8 mouse cellular contexts compared by ENCODE assay signal in the genomic region with DNA sequence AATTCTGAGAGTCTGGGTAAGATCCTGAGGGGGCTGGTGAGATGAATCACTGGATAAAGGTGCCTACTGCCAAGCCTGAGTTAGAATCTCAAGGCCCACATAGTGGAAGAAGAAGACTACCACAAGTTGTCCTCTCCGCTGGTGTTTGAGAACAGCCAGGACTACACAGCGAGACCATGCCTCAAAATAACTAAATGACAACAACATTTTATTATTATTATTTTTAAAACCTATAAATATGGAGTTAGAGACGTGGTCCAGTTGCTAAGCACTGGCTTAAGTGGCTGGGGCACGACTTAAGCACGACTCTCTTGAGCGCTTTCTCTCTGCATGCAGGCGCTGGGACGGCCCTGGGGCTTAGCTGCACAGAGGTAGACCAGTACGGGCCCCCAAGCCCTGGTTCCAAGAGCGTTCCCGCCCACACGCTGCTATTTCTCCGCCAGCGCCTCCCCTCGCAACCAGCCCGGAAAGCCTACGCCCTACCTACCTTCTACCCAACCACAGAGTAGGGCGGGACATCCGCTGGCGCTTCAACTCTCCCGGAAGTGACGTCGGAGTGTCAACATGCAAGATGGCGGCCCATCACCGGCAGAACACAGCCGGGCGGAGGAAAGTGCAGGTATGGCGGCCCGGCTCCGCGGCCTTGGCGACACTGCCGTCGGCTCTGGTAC. TPM values are rescaled to one million over a fixed set of nuclear protein-coding genes. Genes with fewer than 3 reads are reported as not detected.
A peak's percentile ranks its signal among the peaks of the same experiment; 100 is the strongest.
DNase-seq lines count a peak whose midpoint lies in the region; ATAC-seq and TF ChIP-seq lines count a peak whose summit lies in the region.

A gene (plus strand): TSS at position 540 of the 671 bp plus-strand sequence.

- H3K27me3 ChIP-seq in C2C12 (ENCODE audit: control insufficient read depth, insufficient read depth, insufficient read length) (no peaks in the 10 kb centered on the region), myocyte (ENCODE audit: control insufficient read depth, insufficient read depth, insufficient read length) (no peaks in the 10 kb centered on the region)
- no peaks in the 10 kb centered on the region for H3K27me3 ChIP-seq in erythroblast, embryonic 14.5 days (ENCODE audit: control insufficient read depth)
- no peaks in the 10 kb centered on the region for H3K27me3 ChIP-seq in heart, embryonic 11.5 days (ENCODE audit: control insufficient read depth, insufficient read depth, low read length)
- no peaks in the 10 kb centered on the region for H3K27me3 ChIP-seq in kidney, embryonic 16.5 days (ENCODE audit: insufficient read depth, low read length)
- H3K27me3 ChIP-seq in liver, adult 2 months (ENCODE audit: control insufficient read depth, insufficient read depth, low read length), result no peaks in the 10 kb centered on the region
- H3K27me3 ChIP-seq in splenic B cell, adult 2 months (ENCODE audit: control insufficient read depth, insufficient read depth, low read length, poor library complexity, severe bottlenecking), result no peaks in the 10 kb centered on the region

- TF ChIP-seq CTCF in C2C12 (IDR thresholded peaks at IDR 0.05; ENCODE audit: control insufficient read depth, insufficient read depth, insufficient read length), result no peak
- no peak for TF ChIP-seq CTCF in brain, embryonic 14.5 days (IDR thresholded peaks at IDR 0.05; ENCODE audit: borderline replicate concordance, extremely low read depth, insufficient read depth, insufficient read length)
- no peak for TF ChIP-seq CTCF in liver, adult 2 months (IDR thresholded peaks at IDR 0.05; ENCODE audit: low read depth, low read length)

- H3ac ChIP-seq in C2C12 (ENCODE audit: control insufficient read depth, insufficient read length, low read depth) (peak within 1 kb of the TSS; percentile 83), myocyte (ENCODE audit: control insufficient read depth, insufficient read length) (peak within 1 kb of the TSS; percentile 32)

- H3K9ac ChIP-seq in heart, embryonic 11.5 days (ENCODE audit: low read depth, low read length), result peak within 1 kb of the TSS; percentile 90
- H3K9ac ChIP-seq in kidney, embryonic 16.5 days (replicated peaks; ENCODE audit: low read length), result peak within 1 kb of the TSS; percentile 92
- H3K9ac ChIP-seq in liver, adult 2 months (ENCODE audit: low read depth, low read length), result peak within 1 kb of the TSS; percentile 84

- peak within 1 kb of the TSS; percentile 93 for H3K4me2 ChIP-seq in heart, embryonic 11.5 days
- peak within 1 kb of the TSS; percentile 92 for H3K4me2 ChIP-seq in kidney, embryonic 16.5 days (replicated peaks; ENCODE audit: low read depth, low read length)
- peak within 1 kb of the TSS; percentile 74 for H3K4me2 ChIP-seq in myocyte (ENCODE audit: low read depth)

- H3K79me2 ChIP-seq in C2C12 (ENCODE audit: control insufficient read depth, insufficient read depth), result peaks cover 46% of the 10 kb centered on the region
- peaks cover 29% of the 10 kb centered on the region; the same call in 1 of the 2 replicates for H3K79me2 ChIP-seq in liver, adult 2 months (ENCODE audit: control insufficient read depth, insufficient read depth, low read length)
- H3K79me2 ChIP-seq in myocyte (ENCODE audit: control insufficient read depth, insufficient read depth), result peaks cover 38% of the 10 kb centered on the region

- H3K4me3 ChIP-seq in C2C12 (ENCODE audit: insufficient read depth, poor library complexity, severe bottlenecking), result peak within 1 kb of the TSS; percentile 64
- H3K4me3 ChIP-seq in erythroblast, embryonic 14.5 days (replicated peaks), result peak within 1 kb of the TSS; percentile 96
- peak within 1 kb of the TSS; percentile 99 for H3K4me3 ChIP-seq in heart, embryonic 11.5 days (ENCODE audit: low read depth, low read length)
- H3K4me3 ChIP-seq in kidney, embryonic 16.5 days (ENCODE audit: low read length), result peak within 1 kb of the TSS; percentile 88
- peak within 1 kb of the TSS; percentile 85 for H3K4me3 ChIP-seq in liver, adult 2 months (ENCODE audit: insufficient read depth, low read depth, low read length)
- H3K4me3 ChIP-seq in myocyte, result peak within 1 kb of the TSS; percentile 31

- peak; percentile 65; the same call in 1 of the 2 replicates for TF ChIP-seq POLR2A in brain, embryonic 14.5 days (IDR thresholded peaks at IDR 0.05; ENCODE audit: borderline replicate concordance, extremely low read depth, insufficient read depth, insufficient read length, poor library complexity, severe bottlenecking)
- peak; percentile 48; the same call in 1 of the 2 replicates for TF ChIP-seq POLR2A in liver, adult 2 months (IDR thresholded peaks at IDR 0.05; ENCODE audit: extremely low read depth, insufficient read depth, low read length)
- peak; percentile 60 for TF ChIP-seq POLR2A in myocyte (IDR thresholded peaks at IDR 0.05; ENCODE audit: insufficient read length, low read depth)

- WGBS in heart, embryonic 11.5 days (ENCODE audit: insufficient replicate concordance), result 3% methylated on average over 34 of the region's 34 CpGs
- WGBS in kidney, embryonic 16.5 days, result 4% methylated on average over 34 of the region's 34 CpGs
- 4% methylated on average over 34 of the region's 34 CpGs for WGBS in liver, adult 2 months

- ATAC-seq in heart, embryonic 11.5 days (replicated peaks; ENCODE audit: insufficient number of reproducible peaks, low FRiP score, low TSS enrichment), result peak; percentile 99
- peak; percentile 100 for ATAC-seq in kidney, embryonic 16.5 days (ENCODE audit: low FRiP score, low TSS enrichment)

- H3K79me3 ChIP-seq in C2C12 (ENCODE audit: low read depth), result peaks cover 30% of the 10 kb centered on the region

- H3K9me3 ChIP-seq in erythroblast, embryonic 14.5 days (ENCODE audit: control insufficient read depth, low read length), result peaks cover 4% of the 10 kb centered on the region
- H3K9me3 ChIP-seq in heart, embryonic 11.5 days (replicated peaks; ENCODE audit: control insufficient read depth, low read length), result no peaks in the 10 kb centered on the region
- no peaks in the 10 kb centered on the region for H3K9me3 ChIP-seq in kidney, embryonic 16.5 days (ENCODE audit: low read length)

- DNase-seq in brain, embryonic 14.5 days (ENCODE audit: low read depth), result peak; percentile 100
- peak; percentile 91 for DNase-seq in liver, adult 2 months (ENCODE audit: extremely low read depth, low read depth, low spot score)
- peak; percentile 99 for DNase-seq in splenic B cell, adult 2 months (ENCODE audit: low read depth, low spot score)

- H3K36me3 ChIP-seq in C2C12 (ENCODE audit: control insufficient read depth, insufficient read depth) (no peaks in the 10 kb centered on the region), myocyte (ENCODE audit: control insufficient read depth, insufficient read depth) (no peaks in the 10 kb centered on the region)
- H3K36me3 ChIP-seq in erythroblast, embryonic 14.5 days (ENCODE audit: control insufficient read depth), result peaks cover 14% of the 10 kb centered on the region
- no peaks in the 10 kb centered on the region for H3K36me3 ChIP-seq in heart, embryonic 11.5 days (ENCODE audit: control insufficient read depth, insufficient read depth, low read length)
- H3K36me3 ChIP-seq in kidney, embryonic 16.5 days (ENCODE audit: insufficient read depth, low read length), result no peaks in the 10 kb centered on the region
- H3K36me3 ChIP-seq in liver, adult 2 months (ENCODE audit: control insufficient read depth, insufficient read depth, low read length), result no peaks in the 10 kb centered on the region; the same call in 1 of the 2 replicates
- H3K36me3 ChIP-seq in splenic B cell, adult 2 months (ENCODE audit: control insufficient read depth, insufficient read depth, low read length, poor library complexity, severe bottlenecking), result no peaks in the 10 kb centered on the region

- peaks cover 29% of the 10 kb centered on the region for H3K4me1 ChIP-seq in erythroblast, embryonic 14.5 days (ENCODE audit: control insufficient read depth)
- H3K4me1 ChIP-seq in heart, embryonic 11.5 days (ENCODE audit: control insufficient read depth, insufficient read depth, low read length), result peaks cover 9% of the 10 kb centered on the region
- peaks cover 16% of the 10 kb centered on the region for H3K4me1 ChIP-seq in kidney, embryonic 16.5 days (ENCODE audit: insufficient read depth, low read length)
- peaks cover 8% of the 10 kb centered on the region for H3K4me1 ChIP-seq in liver, adult 2 months (ENCODE audit: control insufficient read depth, insufficient read depth, low read length)

- H3K27ac ChIP-seq in heart, embryonic 11.5 days (ENCODE audit: low read depth, low read length), result peak within 1 kb of the TSS; percentile 71
- H3K27ac ChIP-seq in kidney, embryonic 16.5 days (ENCODE audit: low read length), result peak within 1 kb of the TSS; percentile 81
- peak within 1 kb of the TSS; percentile 59 for H3K27ac ChIP-seq in liver, adult 2 months (replicated peaks; ENCODE audit: insufficient read depth, low read depth, low read length)

TF ChIP-seq in C2C12, 6 proteins besides CTCF, POLR2A, EP300 and RAD21:
- TF ChIP-seq MAX (IDR thresholded peaks at IDR 0.05), result peak; percentile 28
- no peak for TF ChIP-seq FOSL1 (IDR thresholded peaks at IDR 0.05; ENCODE audit: insufficient read depth, low read length, poor library complexity, severe bottlenecking)
TF ChIP-seq in C2C12: peak in this region for 1.

TF ChIP-seq in myocyte, 11 proteins besides CTCF, POLR2A, EP300 and RAD21:
- TF ChIP-seq E2F4 (IDR thresholded peaks at IDR 0.05; ENCODE audit: insufficient read depth) (no peak), USF1 (IDR thresholded peaks at IDR 0.05; ENCODE audit: low read depth) (no peak), SRF (IDR thresholded peaks at IDR 0.05; ENCODE audit: control insufficient read depth, insufficient read length, low read depth) (no peak), REST (IDR thresholded peaks at IDR 0.05; ENCODE audit: insufficient read depth, insufficient read length) (no peak), MYOG (IDR thresholded peaks at IDR 0.05; ENCODE audit: control insufficient read depth in 1 of 3, insufficient read depth in 1 of 3, insufficient read length in 2 of 3, low read depth in 2 of 3) (no peak), POLR2AphosphoS2 (IDR thresholded peaks at IDR 0.05; ENCODE audit: insufficient read length, low read depth) (peak; percentile 68), TCF3 (IDR thresholded peaks at IDR 0.05; ENCODE audit: insufficient read length, low read depth) (no peak)

RNA-seq across cellular contexts. Expression of the gene that starts here (rescaled TPM):
- 16.8 TPM for polyA plus RNA-seq in C2C12 (2012; fragmentation: generic; extraction: Trizol)
- polyA plus RNA-seq in brain, embryonic 14.5 days (2012; rRNA removed), result 81.1 and 84.2 TPM in 2 replicates
- 1.3 and 1.4 TPM in 2 replicates for polyA plus RNA-seq in erythroblast, embryonic 14.5 days (2012)
- 39.9 and 49.5 TPM in 2 replicates for polyA plus RNA-seq in heart, embryonic 11.5 days (2014; fragmentation: Nextera tagmentation; extraction: Ambion mirVana)
- 54.2 and 56.5 TPM in 2 replicates for polyA plus RNA-seq in kidney, embryonic 16.5 days (2015; fragmentation: Nextera tagmentation; extraction: Ambion mirVana)
- 23.3 and 24.5 TPM in 2 replicates for total RNA-seq in liver, adult 2 months (2014; rRNA removed)
- 12.5 and 13.3 TPM in 2 replicates for polyA plus RNA-seq in liver, adult 2 months (2012; rRNA removed)
- polyA plus RNA-seq in myocyte (2012; fragmentation: generic; extraction: Trizol), result 12.1 TPM

Comparison
In these comparisons a context has a peak if more than half of its experiments do, and no peak if none do; other contexts are left out.
1. Peak in every context shown above with its lines: DNase-seq, ATAC-seq, H3K4me3 ChIP-seq and H3K27ac ChIP-seq.
2. H3K4me3 ChIP-seq: peak in every context shown above with its lines; median percentile 99 in heart, embryonic 11.5 days; 96 in erythroblast, embryonic 14.5 days; 88 in kidney, embryonic 16.5 days; 85 in liver, adult 2 months; 64 in C2C12; 31 in myocyte.